Comparison of ENCODE assay signal across 14 mouse cellular contexts in genomic region chr2:165860447-165860846, GRCm38 (mm10). TPM values are rescaled to one million over a fixed set of nuclear protein-coding genes. Genes with fewer than 3 reads are reported as not detected.
DNase-seq lines count a peak whose midpoint lies in the region; ATAC-seq lines count a peak whose summit lies in the region.
"Had no signal": no experiment of that assay in that cellular context is flagged by ENCODE, and none has a peak within 500 bp of the region (broad histone marks: within the 10 kb centered on the region; RNA-seq: fewer than 3 reads in every experiment).

No protein-coding gene starts in this region.

- no peaks in the 10 kb centered on the region for H3K27me3 ChIP-seq in embryonic facial prominence, embryonic 15.5 days
- no peaks in the 10 kb centered on the region for H3K27me3 ChIP-seq in embryonic facial prominence, embryonic 10.5 days (replicated peaks; ENCODE audit: low read depth, poor library complexity, severe bottlenecking)
- no peaks in the 10 kb centered on the region for H3K27me3 ChIP-seq in hindbrain, embryonic 13.5 days
- H3K27me3 ChIP-seq in hindbrain, embryonic 16.5 days (replicated peaks; ENCODE audit: control insufficient read depth, insufficient read depth, low read length), result no peaks in the 10 kb centered on the region
- no peaks in the 10 kb centered on the region for H3K27me3 ChIP-seq in midbrain, embryonic 13.5 days
- no peaks in the 10 kb centered on the region for H3K27me3 ChIP-seq in midbrain, embryonic 14.5 days (ENCODE audit: control insufficient read depth, insufficient read depth, low read length)
- H3K27me3 ChIP-seq: Patski had no signal

- no peak overlapping the region for H3K9ac ChIP-seq in embryonic facial prominence, embryonic 15.5 days
- no peak overlapping the region for H3K9ac ChIP-seq in hindbrain, embryonic 13.5 days
- no peak overlapping the region for H3K9ac ChIP-seq in hindbrain, embryonic 16.5 days (ENCODE audit: low read depth, low read length)
- no peak overlapping the region for H3K9ac ChIP-seq in midbrain, embryonic 13.5 days (replicated peaks)
- H3K9ac ChIP-seq in midbrain, embryonic 14.5 days (replicated peaks; ENCODE audit: low read length), result no peak overlapping the region

- no peak for DNase-seq in embryonic facial prominence, embryonic 10.5 days (ENCODE audit: low spot score)
- no peak for DNase-seq in midbrain, embryonic 14.5 days
- DNase-seq in urinary bladder, postnatal 36 days (ENCODE audit: low spot score in 2 of 2), result no peak
- DNase-seq in adrenal gland, postnatal 10 days, result no peak
- DNase-seq: adrenal gland, postnatal 36 days; cerebellum, adult 9-11 months; gastrocnemius, postnatal 25 days; kidney, postnatal 10 days; thymus, postnatal 36 days had no signal

- H3K4me2 ChIP-seq in embryonic facial prominence, embryonic 15.5 days (replicated peaks), result no peak overlapping the region
- no peak overlapping the region for H3K4me2 ChIP-seq in hindbrain, embryonic 13.5 days
- H3K4me2 ChIP-seq in hindbrain, embryonic 16.5 days (ENCODE audit: low read length), result no peak overlapping the region
- no peak overlapping the region for H3K4me2 ChIP-seq in midbrain, embryonic 13.5 days (replicated peaks)
- no peak overlapping the region for H3K4me2 ChIP-seq in midbrain, embryonic 14.5 days (ENCODE audit: low read length)

- WGBS in embryonic facial prominence, embryonic 15.5 days, result 96% methylated on average over 6 of the region's 6 CpGs
- 95% methylated on average over 6 of the region's 6 CpGs for WGBS in embryonic facial prominence, embryonic 10.5 days
- WGBS in hindbrain, embryonic 13.5 days, result 94% methylated on average over 6 of the region's 6 CpGs
- WGBS in hindbrain, embryonic 16.5 days, result 96% methylated on average over 6 of the region's 6 CpGs
- 96% methylated on average over 6 of the region's 6 CpGs for WGBS in midbrain, embryonic 13.5 days
- 95% methylated on average over 6 of the region's 6 CpGs for WGBS in midbrain, embryonic 14.5 days

- peak overlapping the region; percentile 95 for H3K27ac ChIP-seq in embryonic facial prominence, embryonic 15.5 days (replicated peaks)
- no peak overlapping the region for H3K27ac ChIP-seq in embryonic facial prominence, embryonic 10.5 days (replicated peaks)
- H3K27ac ChIP-seq in hindbrain, embryonic 13.5 days, result peak overlapping the region; percentile 97
- no peak overlapping the region for H3K27ac ChIP-seq in hindbrain, embryonic 16.5 days (ENCODE audit: low read depth, low read length)
- H3K27ac ChIP-seq in midbrain, embryonic 13.5 days, result peak overlapping the region; percentile 95
- H3K27ac ChIP-seq in midbrain, embryonic 14.5 days (replicated peaks; ENCODE audit: low read depth, low read length), result no peak overlapping the region

- H3K4me1 ChIP-seq in embryonic facial prominence, embryonic 15.5 days, result peaks cover 82% of the 10 kb centered on the region
- peaks cover 91% of the 10 kb centered on the region for H3K4me1 ChIP-seq in embryonic facial prominence, embryonic 10.5 days
- H3K4me1 ChIP-seq in hindbrain, embryonic 13.5 days (replicated peaks), result peaks cover 82% of the 10 kb centered on the region
- peaks cover 57% of the 10 kb centered on the region for H3K4me1 ChIP-seq in hindbrain, embryonic 16.5 days (ENCODE audit: control insufficient read depth, insufficient read depth, low read depth, low read length)
- H3K4me1 ChIP-seq in midbrain, embryonic 13.5 days (replicated peaks), result peaks cover 84% of the 10 kb centered on the region
- peaks cover 47% of the 10 kb centered on the region for H3K4me1 ChIP-seq in midbrain, embryonic 14.5 days (ENCODE audit: control insufficient read depth, insufficient read depth, low read length)

- ATAC-seq in embryonic facial prominence, embryonic 15.5 days (ENCODE audit: insufficient number of reproducible peaks, low FRiP score, low TSS enrichment, low read depth), result no peak
- ATAC-seq in hindbrain, embryonic 13.5 days (ENCODE audit: low FRiP score), result no peak
- no peak for ATAC-seq in hindbrain, embryonic 16.5 days
- ATAC-seq in midbrain, embryonic 13.5 days, result no peak
- no peak for ATAC-seq in midbrain, embryonic 14.5 days (ENCODE audit: low FRiP score, low TSS enrichment)
- ATAC-seq: Patski had no signal

- no peaks in the 10 kb centered on the region for H3K36me3 ChIP-seq in embryonic facial prominence, embryonic 15.5 days
- peaks cover 44% of the 10 kb centered on the region for H3K36me3 ChIP-seq in embryonic facial prominence, embryonic 10.5 days (replicated peaks)
- H3K36me3 ChIP-seq in hindbrain, embryonic 13.5 days, result 0 out of 2 replicates have a peak, but pooled peaks cover 3% of the 10 kb centered on the region
- H3K36me3 ChIP-seq in hindbrain, embryonic 16.5 days (ENCODE audit: control insufficient read depth, insufficient read depth, low read length), result no peaks in the 10 kb centered on the region
- H3K36me3 ChIP-seq in midbrain, embryonic 13.5 days, result peaks cover 8% of the 10 kb centered on the region; the same call in 1 of the 2 replicates
- peaks cover 2% of the 10 kb centered on the region; the same call in 1 of the 2 replicates for H3K36me3 ChIP-seq in midbrain, embryonic 14.5 days (ENCODE audit: control insufficient read depth, insufficient read depth, low read length)

- no peak overlapping the region for H3K4me3 ChIP-seq in embryonic facial prominence, embryonic 15.5 days (replicated peaks)
- no peak overlapping the region for H3K4me3 ChIP-seq in embryonic facial prominence, embryonic 10.5 days
- no peak overlapping the region for H3K4me3 ChIP-seq in hindbrain, embryonic 13.5 days
- H3K4me3 ChIP-seq in hindbrain, embryonic 16.5 days (ENCODE audit: low read length), result no peak overlapping the region
- H3K4me3 ChIP-seq in midbrain, embryonic 13.5 days (replicated peaks), result no peak overlapping the region
- H3K4me3 ChIP-seq in midbrain, embryonic 14.5 days (replicated peaks; ENCODE audit: low read depth, low read length), result no peak overlapping the region

- no peaks in the 10 kb centered on the region for H3K9me3 ChIP-seq in embryonic facial prominence, embryonic 15.5 days (replicated peaks)
- H3K9me3 ChIP-seq in embryonic facial prominence, embryonic 10.5 days, result no peaks in the 10 kb centered on the region
- H3K9me3 ChIP-seq in hindbrain, embryonic 13.5 days, result no peaks in the 10 kb centered on the region
- no peaks in the 10 kb centered on the region for H3K9me3 ChIP-seq in hindbrain, embryonic 16.5 days (ENCODE audit: control insufficient read depth, low read length)
- H3K9me3 ChIP-seq in midbrain, embryonic 13.5 days, result no peaks in the 10 kb centered on the region
- no peaks in the 10 kb centered on the region for H3K9me3 ChIP-seq in midbrain, embryonic 14.5 days (ENCODE audit: control insufficient read depth, low read length)

RNA-seq across cellular contexts. Expression of gene Zmynd8, which starts 38.4 kb away (rescaled TPM):
- polyA plus RNA-seq in embryonic facial prominence, embryonic 15.5 days (2015; fragmentation: Nextera tagmentation; extraction: Ambion mirVana), result 50.4 and 50.9 TPM in 2 replicates
- polyA plus RNA-seq in embryonic facial prominence, embryonic 10.5 days (2016; fragmentation: Nextera tagmentation; extraction: Ambion mirVana), result 68.1 and 69.9 TPM in 2 replicates
- polyA plus RNA-seq in hindbrain, embryonic 13.5 days (2015; fragmentation: Nextera tagmentation; extraction: Ambion mirVana), result 82.2 and 86.6 TPM in 2 replicates
- polyA plus RNA-seq in hindbrain, embryonic 16.5 days (2015; fragmentation: Nextera tagmentation; extraction: Ambion mirVana), result 64.3 and 66.4 TPM in 2 replicates
- polyA plus RNA-seq in midbrain, embryonic 13.5 days (2015; fragmentation: Nextera tagmentation; extraction: Ambion mirVana), result 85.4 and 86.8 TPM in 2 replicates
- 64.4 and 67.8 TPM in 2 replicates for polyA plus RNA-seq in midbrain, embryonic 14.5 days (2014; fragmentation: Nextera tagmentation; extraction: Ambion mirVana)
- total RNA-seq in adrenal gland, postnatal 10 days (2021), result 10 to 100 TPM; 39.8 to 57.2 TPM

Comparison
In these comparisons a context has a peak if more than half of its experiments do, and no peak if none do; other contexts are left out.
1. H3K27ac ChIP-seq: peak in embryonic facial prominence, embryonic 15.5 days (single experiment), hindbrain, embryonic 13.5 days (single experiment) and midbrain, embryonic 13.5 days (single experiment); none in embryonic facial prominence, embryonic 10.5 days (single experiment), hindbrain, embryonic 16.5 days (single experiment) and midbrain, embryonic 14.5 days (single experiment).